In genomic region chr3:107759929-107760581, GRCm38 (mm10) we compare ENCODE assay signal across 8 mouse cellular contexts. TPM values are rescaled to one million over a fixed set of nuclear protein-coding genes. Genes with fewer than 3 reads are reported as not detected.
A peak's percentile ranks its signal among the peaks of the same experiment; 100 is the strongest.
DNase-seq lines count a peak whose midpoint lies in the region; ATAC-seq lines count a peak whose summit lies in the region.

Gene Csf1 (minus strand): TSS chr3:107760469.

- peak within 1 kb of the TSS; percentile 80 for H3K4me3 ChIP-seq in intestine, embryonic 15.5 days (replicated peaks)

- H3K9me3 ChIP-seq in intestine, embryonic 15.5 days: no peaks in the 10 kb centered on the region

- intact Hi-C loops in gastrocnemius, postnatal 36 days (cut with DNase I): loop anchor here (2.0 kb wide), 1 partner anchor 103 kb away; no protein-coding TSS in a partner anchor
- intact Hi-C loops in left cerebral cortex, postnatal 25 days (cut with DNase I): loop anchor here (2.0 kb wide), 1 partner anchor 103 kb away; no protein-coding TSS in a partner anchor

- peak; percentile 76 for DNase-seq in embryo, embryonic 10 days (ENCODE audit: low spot score)
- peak; percentile 86 to 87 for DNase-seq in gastrocnemius, postnatal 36 days
- DNase-seq in left cerebral cortex, postnatal 25 days (ENCODE audit: low spot score in 2 of 2): peak; percentile 63 to 73
- peak; percentile 71 for DNase-seq in mesoderm, embryonic 11.5 days (ENCODE audit: low read depth, low spot score)
- DNase-seq in right cerebral cortex, postnatal 36 days (ENCODE audit: low spot score in 2 of 2): peak; percentile 46 to 52
- peak; percentile 79 for DNase-seq in yolk sac, embryonic 10.5 days (ENCODE audit: low spot score)

- peaks cover 13% of the 10 kb centered on the region for H3K27me3 ChIP-seq in intestine, embryonic 15.5 days (replicated peaks)

- ATAC-seq in activated CD4-positive, CD25-positive, alpha-beta regulatory T cell, adult 4 months: peak; percentile 73
- peak; percentile 92 for ATAC-seq in intestine, embryonic 15.5 days

- WGBS in intestine, embryonic 15.5 days: under 1% methylated on average over 56 of the region's 56 CpGs

- H3K4me1 ChIP-seq in intestine, embryonic 15.5 days (replicated peaks): peaks cover 26% of the 10 kb centered on the region

- H3K27ac ChIP-seq in intestine, embryonic 15.5 days: peak within 1 kb of the TSS; percentile 90

- peak within 1 kb of the TSS; percentile 91 for H3K4me2 ChIP-seq in intestine, embryonic 15.5 days (replicated peaks)

- peak within 1 kb of the TSS; percentile 86 for H3K9ac ChIP-seq in intestine, embryonic 15.5 days

- peaks cover 3% of the 10 kb centered on the region; the same call in 1 of the 2 replicates for H3K36me3 ChIP-seq in intestine, embryonic 15.5 days

RNA-seq across cellular contexts. Expression of gene Csf1, which starts in this region (rescaled TPM):
- polyA plus RNA-seq in activated CD4-positive, CD25-positive, alpha-beta regulatory T cell, adult 4 months (2017; shearing (Covaris generic)): 10 to 100 TPM; 11.0 to 23.3 TPM
- 1 to 10 TPM; 6.0 to 9.7 TPM for total RNA-seq in gastrocnemius, postnatal 36 days (2021)
- 12.1 and 13.3 TPM in 2 replicates for polyA plus RNA-seq in intestine, embryonic 15.5 days (2015; fragmentation: Nextera tagmentation; extraction: Ambion mirVana)
- total RNA-seq in left cerebral cortex, postnatal 25 days (2021): 10 to 100 TPM; 10.7 to 11.2 TPM

Comparison
In these comparisons a context has a peak if more than half of its experiments do, and no peak if none do; other contexts are left out.
1. Peak in every context shown above with its lines: DNase-seq, ATAC-seq, H3K4me3 ChIP-seq and H3K27ac ChIP-seq.